Mouse (Mus musculus): Measurements from ENCODE around the gene Acly. TPM values are rescaled to one million over a fixed set of nuclear protein-coding genes. Genes with fewer than 3 reads are reported as not detected.
"Not testable (repeated sequence)": the region's sequence is repeated elsewhere in the genome, so short reads cannot be mapped to it uniquely, and the experiment has no call there.

The Acly gene
- total RNA-seq, 2 experiments from 2014 or later, result 103 to 109 TPM

- peak; percentile 73 to 77 for DNase-seq
These were observed 17.3 kb upstream of the Acly start, which contains the start of gene Ttc25 for GRCm38 (mm10) chr11:100544832-100545745. TSS of gene Ttc25 (plus strand) at chr11:100545607.

- no peak for DNase-seq
These were observed 13.8 kb upstream of the Acly start for GRCm38 (mm10) chr11:100541577-100541976.

- no peak for DNase-seq
These were observed 13.2 kb upstream of the Acly start for GRCm38 (mm10) chr11:100540966-100541365.

- no peak for DNase-seq
These were observed 8.7 kb upstream of the Acly start for GRCm38 (mm10) chr11:100536466-100536865.

GRCm38 (mm10) chr11:100535996-100536395, 8.2 kb upstream of the Acly start:
- DNase-seq, result no peak

GRCm38 (mm10) chr11:100534821-100535220, 7.0 kb upstream of the Acly start:
- DNase-seq, result not testable (repeated sequence)

- DNase-seq, result not testable (repeated sequence)
These were observed 6.6 kb upstream of the Acly start for GRCm38 (mm10) chr11:100534411-100534810.

- DNase-seq, result no peak
These were observed 6.1 kb upstream of the Acly start for GRCm38 (mm10) chr11:100533871-100534270.

GRCm38 (mm10) chr11:100528375-100529165, 770 bp upstream of the Acly start:
- no peak for DNase-seq

GRCm38 (mm10) chr11:100527066-100527457, 738 bp downstream of the Acly start:
- peak; percentile 50 to 65 for DNase-seq

- DNase-seq, result no peak
These were observed 1.6 kb downstream of the Acly start for GRCm38 (mm10) chr11:100526052-100526816.

GRCm38 (mm10) chr11:100524987-100525630, 2.7 kb downstream of the Acly start:
- no peak for DNase-seq

GRCm38 (mm10) chr11:100524358-100524757, 3.4 kb downstream of the Acly start:
- DNase-seq, result no peak

GRCm38 (mm10) chr11:100520838-100521237, 7.0 kb downstream of the Acly start:
- no peak for DNase-seq

GRCm38 (mm10) chr11:100519188-100519587, 8.6 kb downstream of the Acly start:
- DNase-seq, result no peak

GRCm38 (mm10) chr11:100518188-100518591, 9.6 kb downstream of the Acly start:
- peak in 1 of 2 experiments; percentile 19 for DNase-seq

- no peak for DNase-seq
These were observed 11.5 kb downstream of the Acly start for GRCm38 (mm10) chr11:100516291-100516690.

- no peak for DNase-seq
These were observed 12.0 kb downstream of the Acly start for GRCm38 (mm10) chr11:100515789-100516188.

- DNase-seq, result no peak
These were observed 12.7 kb downstream of the Acly start for GRCm38 (mm10) chr11:100515061-100515460.

- no peak for DNase-seq
These were observed 14.1 kb downstream of the Acly start for GRCm38 (mm10) chr11:100513716-100514115.

GRCm38 (mm10) chr11:100512384-100512783, 15.4 kb downstream of the Acly start:
- peak in 1 of 2 experiments; percentile 38 for DNase-seq

- DNase-seq, result no peak
These were observed 17.2 kb downstream of the Acly start for GRCm38 (mm10) chr11:100510556-100510955.

All from layer of hippocampus, postnatal 36 days (tissue).